24 mouse cellular contexts compared by ENCODE assay signal in the genomic region with DNA sequence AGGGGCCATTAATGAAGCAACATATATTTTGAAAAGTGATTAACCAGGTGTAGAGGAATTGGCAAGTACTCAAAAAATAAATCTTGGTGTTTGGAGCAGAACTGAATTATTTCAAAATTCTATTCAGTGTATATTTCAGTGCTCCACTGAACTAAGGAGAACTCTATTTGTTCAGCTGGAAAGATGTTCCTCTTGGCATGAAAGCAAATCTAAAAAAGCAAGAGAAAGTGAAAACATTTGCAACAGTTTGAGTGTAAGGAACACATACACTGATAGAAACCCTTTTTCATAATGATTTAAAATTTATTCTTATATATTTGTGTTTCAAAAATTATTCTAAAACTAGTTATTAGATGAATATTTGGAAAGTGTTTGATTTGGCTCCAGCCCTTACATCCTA.
DNase-seq lines count a peak whose midpoint lies in the region; ATAC-seq and TF ChIP-seq lines count a peak whose summit lies in the region.
"Had no signal": no experiment of that assay in that cellular context is flagged by ENCODE, and none has a peak within 500 bp of the region (broad histone marks: within the 10 kb centered on the region; RNA-seq: fewer than 3 reads in every experiment).

No protein-coding gene starts in this region.

- TF ChIP-seq EP300 in stomach, postnatal 0 days (optimal IDR thresholded peaks at IDR 0.05) = no peak

- no peak for TF ChIP-seq POLR2A in limb, embryonic 14.5 days (IDR thresholded peaks at IDR 0.05; ENCODE audit: borderline replicate concordance, extremely low read depth, insufficient read depth, insufficient read length)
- TF ChIP-seq POLR2A in lung, adult 2 months (IDR thresholded peaks at IDR 0.05; ENCODE audit: borderline replicate concordance, extremely low read depth, low read depth, low read length) = no peak

- no peaks in the 10 kb centered on the region for H3K36me3 ChIP-seq in limb, embryonic 14.5 days (ENCODE audit: control insufficient read depth, insufficient read depth, low read length)
- no peaks in the 10 kb centered on the region for H3K36me3 ChIP-seq in limb, embryonic 10.5 days
- no peaks in the 10 kb centered on the region for H3K36me3 ChIP-seq in stomach, embryonic 14.5 days (ENCODE audit: control insufficient read depth, insufficient read depth, low read length)
- no peaks in the 10 kb centered on the region for H3K36me3 ChIP-seq in stomach, postnatal 0 days (ENCODE audit: control insufficient read depth, insufficient read depth, low read length)
- H3K36me3 ChIP-seq in limb, embryonic 15.5 days = no peaks in the 10 kb centered on the region
- H3K36me3 ChIP-seq in stomach, embryonic 15.5 days = no peaks in the 10 kb centered on the region
- H3K36me3 ChIP-seq: embryonic facial prominence, embryonic 12.5 days; embryonic facial prominence, embryonic 15.5 days; forebrain, embryonic 10.5 days; forebrain, embryonic 12.5 days had no signal

- ATAC-seq in limb, embryonic 14.5 days (ENCODE audit: low FRiP score, low read depth) = 0 out of 2 replicates have a peak, but pooled peaks have one; percentile 26
- ATAC-seq in stomach, embryonic 14.5 days (ENCODE audit: insufficient number of reproducible peaks, insufficient read depth, low FRiP score, low read depth) = peak; percentile 37; the same call in 1 of the 2 replicates
- no peak for ATAC-seq in stomach, postnatal 0 days (ENCODE audit: low FRiP score, low TSS enrichment)
- ATAC-seq in limb, embryonic 15.5 days (ENCODE audit: insufficient number of reproducible peaks, low FRiP score, low TSS enrichment, low read depth) = no peak
- peak; percentile 31; the same call in 1 of the 2 replicates for ATAC-seq in stomach, embryonic 15.5 days (ENCODE audit: insufficient read depth, low FRiP score, low read depth)
- ATAC-seq: forebrain, embryonic 14.5 days; forebrain, embryonic 16.5 days had no signal

- H3K27me3 ChIP-seq in limb, embryonic 14.5 days (ENCODE audit: control insufficient read depth, insufficient read depth, low read length) = no peaks in the 10 kb centered on the region
- H3K27me3 ChIP-seq in limb, embryonic 10.5 days (ENCODE audit: low read depth, poor library complexity, severe bottlenecking) = no peaks in the 10 kb centered on the region
- H3K27me3 ChIP-seq in stomach, embryonic 14.5 days (ENCODE audit: control insufficient read depth, insufficient read depth, low read length) = no peaks in the 10 kb centered on the region
- no peaks in the 10 kb centered on the region for H3K27me3 ChIP-seq in stomach, postnatal 0 days (ENCODE audit: control insufficient read depth, insufficient read depth, low read length)
- H3K27me3 ChIP-seq in limb, embryonic 15.5 days = no peaks in the 10 kb centered on the region
- H3K27me3 ChIP-seq in stomach, embryonic 15.5 days (replicated peaks) = no peaks in the 10 kb centered on the region
- H3K27me3 ChIP-seq: embryonic facial prominence, embryonic 12.5 days; embryonic facial prominence, embryonic 15.5 days; forebrain, embryonic 12.5 days had no signal

- DNase-seq in limb, embryonic 14.5 days (ENCODE audit: low spot score) = no peak
- DNase-seq in limb, embryonic 10.5 days (ENCODE audit: low spot score) = no peak
- no peak for DNase-seq in stomach, postnatal 0 days (ENCODE audit: low spot score)
- no peak for DNase-seq in lung, adult 2 months
- no peak for DNase-seq in left cerebral cortex, adult 8-10 months (ENCODE audit: low spot score in 2 of 2)
- DNase-seq: adrenal gland, adult 2 months; adrenal gland, postnatal 10 days; adrenal gland, postnatal 25 days; cerebellum, adult 11 months; cerebellum, adult 18-20 months; cerebellum, adult 8-10 months; cerebellum, adult 9-11 months; cerebellum, postnatal 14 days; cerebellum, postnatal 36 days had no signal

- no peak for TF ChIP-seq CTCF in stomach, postnatal 0 days (IDR thresholded peaks at IDR 0.05; ENCODE audit: low read depth)
- no peak for TF ChIP-seq CTCF in lung, adult 2 months (IDR thresholded peaks at IDR 0.05; ENCODE audit: insufficient read depth, low read length)

- H3K4me3 ChIP-seq in limb, embryonic 14.5 days (replicated peaks; ENCODE audit: low read length) = no peak overlapping the region
- H3K4me3 ChIP-seq in limb, embryonic 10.5 days = no peak overlapping the region
- H3K4me3 ChIP-seq in stomach, embryonic 14.5 days (ENCODE audit: low read depth, low read length) = no peak overlapping the region
- H3K4me3 ChIP-seq in stomach, postnatal 0 days (ENCODE audit: low read depth, low read length) = no peak overlapping the region
- H3K4me3 ChIP-seq in limb, embryonic 15.5 days = no peak overlapping the region
- no peak overlapping the region for H3K4me3 ChIP-seq in stomach, embryonic 15.5 days (replicated peaks)
- no peak overlapping the region for H3K4me3 ChIP-seq in lung, adult 2 months (replicated peaks; ENCODE audit: extremely low read depth, low read depth, low read length)
- H3K4me3 ChIP-seq: embryonic facial prominence, embryonic 12.5 days; embryonic facial prominence, embryonic 15.5 days; erythroblast, embryonic 14.5 days; forebrain, embryonic 10.5 days; forebrain, embryonic 12.5 days had no signal

- H3K4me2 ChIP-seq in limb, embryonic 14.5 days (replicated peaks; ENCODE audit: low read depth, low read length, severe bottlenecking) = no peak overlapping the region
- no peak overlapping the region for H3K4me2 ChIP-seq in stomach, embryonic 14.5 days (replicated peaks; ENCODE audit: low read depth, low read length)
- H3K4me2 ChIP-seq in stomach, postnatal 0 days (replicated peaks; ENCODE audit: low read depth) = no peak overlapping the region
- H3K4me2 ChIP-seq in limb, embryonic 15.5 days = no peak overlapping the region
- H3K4me2 ChIP-seq in stomach, embryonic 15.5 days = no peak overlapping the region
- H3K4me2 ChIP-seq: embryonic facial prominence, embryonic 12.5 days; embryonic facial prominence, embryonic 15.5 days; forebrain, embryonic 12.5 days had no signal

- H3K27ac ChIP-seq in limb, embryonic 14.5 days (replicated peaks; ENCODE audit: low read depth, low read length) = no peak overlapping the region
- H3K27ac ChIP-seq in limb, embryonic 10.5 days = no peak overlapping the region
- H3K27ac ChIP-seq in stomach, embryonic 14.5 days (ENCODE audit: low read length) = no peak overlapping the region
- H3K27ac ChIP-seq in stomach, postnatal 0 days (replicated peaks) = no peak overlapping the region
- peak overlapping the region; percentile 71; the same call in 1 of the 2 replicates for H3K27ac ChIP-seq in limb, embryonic 15.5 days
- H3K27ac ChIP-seq in stomach, embryonic 15.5 days = no peak overlapping the region
- H3K27ac ChIP-seq: embryonic facial prominence, embryonic 12.5 days; forebrain, embryonic 10.5 days; forebrain, embryonic 12.5 days had no signal

- H3K9ac ChIP-seq in limb, embryonic 14.5 days (ENCODE audit: low read depth, low read length, severe bottlenecking) = no peak overlapping the region
- no peak overlapping the region for H3K9ac ChIP-seq in stomach, embryonic 14.5 days (replicated peaks; ENCODE audit: low read depth, low read length)
- no peak overlapping the region for H3K9ac ChIP-seq in stomach, postnatal 0 days (ENCODE audit: low read length)
- H3K9ac ChIP-seq in limb, embryonic 15.5 days = no peak overlapping the region
- no peak overlapping the region for H3K9ac ChIP-seq in stomach, embryonic 15.5 days
- H3K9ac ChIP-seq: embryonic facial prominence, embryonic 12.5 days; embryonic facial prominence, embryonic 15.5 days; forebrain, embryonic 12.5 days had no signal

- H3K9me3 ChIP-seq in limb, embryonic 14.5 days (ENCODE audit: control insufficient read depth, low read length) = no peaks in the 10 kb centered on the region
- no peaks in the 10 kb centered on the region for H3K9me3 ChIP-seq in limb, embryonic 10.5 days (replicated peaks)
- no peaks in the 10 kb centered on the region for H3K9me3 ChIP-seq in stomach, embryonic 14.5 days (ENCODE audit: control insufficient read depth, low read depth, low read length)
- no peaks in the 10 kb centered on the region for H3K9me3 ChIP-seq in stomach, postnatal 0 days (ENCODE audit: control insufficient read depth, low read length)
- no peaks in the 10 kb centered on the region for H3K9me3 ChIP-seq in limb, embryonic 15.5 days
- H3K9me3 ChIP-seq in stomach, embryonic 15.5 days = no peaks in the 10 kb centered on the region
- H3K9me3 ChIP-seq: embryonic facial prominence, embryonic 12.5 days; embryonic facial prominence, embryonic 15.5 days; forebrain, embryonic 10.5 days; forebrain, embryonic 12.5 days had no signal

- 0 out of 2 replicates have a peak, but pooled peaks cover 4% of the 10 kb centered on the region for H3K4me1 ChIP-seq in limb, embryonic 14.5 days (ENCODE audit: control insufficient read depth, insufficient read depth, low read length)
- H3K4me1 ChIP-seq in limb, embryonic 10.5 days = no peaks in the 10 kb centered on the region
- 0 out of 2 replicates have a peak, but pooled peaks cover 5% of the 10 kb centered on the region for H3K4me1 ChIP-seq in stomach, embryonic 14.5 days (ENCODE audit: control insufficient read depth, insufficient read depth, low read length)
- no peaks in the 10 kb centered on the region for H3K4me1 ChIP-seq in stomach, postnatal 0 days (replicated peaks; ENCODE audit: control insufficient read depth, insufficient read depth)
- H3K4me1 ChIP-seq in limb, embryonic 15.5 days = 0 out of 2 replicates have a peak, but pooled peaks cover 3% of the 10 kb centered on the region
- H3K4me1 ChIP-seq in stomach, embryonic 15.5 days = no peaks in the 10 kb centered on the region
- H3K4me1 ChIP-seq in lung, adult 2 months (ENCODE audit: control insufficient read depth, insufficient read depth, low read length) = no peaks in the 10 kb centered on the region
- H3K4me1 ChIP-seq: embryonic facial prominence, embryonic 15.5 days; forebrain, embryonic 10.5 days; forebrain, embryonic 12.5 days had no signal

Comparison
In these comparisons a context has a peak if more than half of its experiments do, and no peak if none do; other contexts are left out.
1. ATAC-seq: peak in limb, embryonic 14.5 days (single experiment), stomach, embryonic 14.5 days (single experiment) and stomach, embryonic 15.5 days (single experiment); none in stomach, postnatal 0 days (single experiment) and limb, embryonic 15.5 days (single experiment).